Mouse (Mus musculus): ENCODE measurements around the gene Mrpl11.

DNA sequence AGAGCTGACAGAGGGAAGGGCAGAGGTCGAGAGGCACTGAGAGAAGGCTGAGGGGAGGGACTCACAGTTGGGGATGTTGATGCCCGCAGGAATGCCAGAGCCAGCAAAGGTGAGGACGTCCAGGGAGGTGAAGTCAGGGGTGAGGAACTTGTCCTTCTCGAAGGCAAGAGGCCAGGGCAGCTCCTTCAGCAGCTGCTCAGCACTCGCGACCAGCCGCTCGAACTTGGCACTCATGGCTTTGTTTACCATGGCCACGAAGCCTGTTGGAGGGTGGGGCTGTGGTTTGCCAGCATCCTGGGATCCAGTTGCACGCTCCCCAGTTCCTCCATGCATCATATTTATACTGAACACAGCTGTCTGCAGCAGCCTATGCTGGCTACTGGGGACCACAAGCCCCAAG, 45.1 kb upstream of the Mrpl11 start:
- no peak for TF ChIP-seq CTCF (IDR thresholded peaks at IDR 0.05; ENCODE audit: borderline replicate concordance, control insufficient read depth, extremely low read depth, insufficient read depth, low read length, poor library complexity)
- no peak for TF ChIP-seq POLR2A (IDR thresholded peaks at IDR 0.05; ENCODE audit: control insufficient read depth, extremely low read depth, insufficient read depth, low read length, poor library complexity)

Data from thymus, adult 2 months (tissue).